Mouse (Mus musculus): ENCODE measurements at regions not wholly inside any gene's neighbourhood (a gene's known extent, or its start where the extent isn't known, plus 50 kb on each side); places are given as distances from the start of the nearest gene placed in this dataset.
A peak's percentile ranks its signal among the peaks of the same experiment; 100 is the strongest.

DNA sequence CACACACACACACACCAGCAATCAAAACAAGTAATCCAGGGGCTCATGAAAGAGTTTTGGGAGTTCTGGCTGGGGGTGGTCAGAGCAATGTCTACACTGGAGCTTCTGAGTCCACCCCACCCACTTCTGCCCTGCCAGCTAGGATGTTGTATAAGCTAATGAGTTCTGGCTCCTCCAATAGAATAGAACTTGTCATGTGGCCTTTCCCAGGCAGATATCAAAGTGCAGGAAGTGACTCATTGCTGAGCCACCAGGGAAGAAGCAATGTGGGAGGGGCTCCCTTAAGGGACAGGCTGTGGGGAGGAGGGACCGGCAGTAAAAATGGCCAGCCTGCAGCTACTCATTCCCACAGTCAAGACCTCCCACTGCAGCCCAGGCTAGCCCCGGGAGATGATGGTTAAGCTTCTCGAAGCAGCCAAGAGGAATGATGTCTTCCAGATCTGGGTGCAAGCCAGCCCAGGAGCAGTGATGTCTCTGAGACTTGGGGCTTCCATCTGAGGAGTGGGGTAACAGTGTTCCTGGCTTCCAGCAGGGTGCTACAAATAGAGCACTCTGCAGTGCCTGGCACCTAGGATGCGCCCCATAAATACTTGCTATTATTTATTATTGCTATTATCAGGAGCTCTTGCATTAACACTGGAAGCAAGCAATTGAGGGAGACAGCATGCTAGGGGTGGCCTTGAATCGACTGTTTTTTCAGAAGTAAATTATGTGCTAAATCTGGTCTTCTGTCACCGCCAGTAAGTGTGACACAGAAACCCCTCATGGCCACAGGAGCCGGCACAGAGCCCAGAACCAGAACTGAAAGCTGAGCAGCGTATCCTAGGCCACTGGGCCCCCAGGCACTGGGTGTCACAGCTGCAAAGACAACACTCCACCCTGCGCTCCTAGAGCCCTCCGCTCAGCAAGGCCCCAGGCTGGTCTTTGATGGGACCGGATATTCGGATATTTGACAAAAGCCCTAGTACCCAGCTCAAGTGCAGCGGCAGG, 103.2 kb upstream of the Unc5b start:
- Histone ChIP-seq H3K4me1 (replicated peaks) (0 out of 2 replicates have a peak, but pooled peaks cover 4% of the 10 kb centered on the region), H3K9ac (no peak overlapping the region), H3K27ac (peak overlapping the region; percentile 27; the same call in 1 of the 2 replicates), H3K36me3 (no peaks in the 10 kb centered on the region), H3K27me3 (replicated peaks) (peaks cover 4% of the 10 kb centered on the region; the same call in 1 of the 2 replicates), H3K9me3 (no peaks in the 10 kb centered on the region), H3K4me3 (replicated peaks) (no peak overlapping the region), H3K4me2 (replicated peaks) (0 out of 2 replicates have a peak overlapping the region, but pooled peaks have one; percentile 9)
- ATAC-seq: peak; percentile 93
- 64% methylated on average over 13 of the region's 13 CpGs for WGBS

DNA sequence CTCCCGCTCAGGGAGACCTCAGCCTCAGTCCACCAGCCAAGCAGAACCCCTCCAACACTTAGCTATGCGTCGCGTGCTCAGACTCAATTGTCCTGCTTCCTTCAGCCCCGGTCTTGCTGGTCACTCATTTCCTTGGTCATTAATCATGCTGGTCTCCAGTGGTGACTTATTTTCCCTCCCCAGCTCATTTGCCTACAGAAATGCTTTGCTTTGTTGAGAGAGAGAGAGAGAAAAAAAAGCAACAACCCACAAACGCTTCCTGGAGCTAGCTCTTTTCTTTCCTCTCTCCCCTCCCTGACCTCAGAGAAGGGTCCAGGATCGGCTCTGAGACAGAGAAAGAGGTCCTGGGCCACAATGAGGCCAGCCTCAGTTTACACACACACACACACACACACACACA, 102.5 kb upstream of the Unc5b start:
- peak; percentile 27 for ATAC-seq

DNA sequence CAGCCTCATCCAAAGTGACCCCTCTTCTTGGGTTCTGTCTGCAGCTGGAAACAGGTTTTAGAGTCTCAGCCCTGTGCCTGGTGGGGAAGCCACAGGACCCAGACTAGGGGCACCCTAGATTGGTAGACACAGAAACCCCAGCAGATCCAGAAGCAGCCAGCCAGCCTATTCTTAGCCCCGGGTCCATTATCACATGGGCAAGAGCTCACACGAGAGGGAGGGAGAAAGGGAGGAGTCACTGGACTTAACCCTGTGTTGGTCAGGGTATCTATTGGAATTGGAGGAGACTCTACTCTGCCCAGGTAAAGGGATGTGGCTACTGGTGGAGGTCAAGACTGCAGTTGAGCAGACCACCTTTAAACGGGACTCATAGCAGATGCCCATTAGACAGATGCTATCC, 101.5 kb upstream of the Unc5b start:
- H3K27ac ChIP-seq: no peak overlapping the region

More for the DNA sequence above, 102.5 kb upstream of the Unc5b start:
- Histone ChIP-seq H3K27me3 (replicated peaks) (peaks cover 4% of the 10 kb centered on the region; the same call in 1 of the 2 replicates), H3K27ac (peak overlapping the region; percentile 27; the same call in 1 of the 2 replicates), H3K9ac (no peak overlapping the region), H3K36me3 (no peaks in the 10 kb centered on the region), H3K4me1 (replicated peaks) (0 out of 2 replicates have a peak, but pooled peaks cover 4% of the 10 kb centered on the region), H3K4me3 (replicated peaks) (no peak overlapping the region), H3K9me3 (no peaks in the 10 kb centered on the region), H3K4me2 (replicated peaks) (0 out of 2 replicates have a peak overlapping the region, but pooled peaks have one; percentile 9)
- WGBS: 26% methylated on average over 7 of the region's 7 CpGs

DNA sequence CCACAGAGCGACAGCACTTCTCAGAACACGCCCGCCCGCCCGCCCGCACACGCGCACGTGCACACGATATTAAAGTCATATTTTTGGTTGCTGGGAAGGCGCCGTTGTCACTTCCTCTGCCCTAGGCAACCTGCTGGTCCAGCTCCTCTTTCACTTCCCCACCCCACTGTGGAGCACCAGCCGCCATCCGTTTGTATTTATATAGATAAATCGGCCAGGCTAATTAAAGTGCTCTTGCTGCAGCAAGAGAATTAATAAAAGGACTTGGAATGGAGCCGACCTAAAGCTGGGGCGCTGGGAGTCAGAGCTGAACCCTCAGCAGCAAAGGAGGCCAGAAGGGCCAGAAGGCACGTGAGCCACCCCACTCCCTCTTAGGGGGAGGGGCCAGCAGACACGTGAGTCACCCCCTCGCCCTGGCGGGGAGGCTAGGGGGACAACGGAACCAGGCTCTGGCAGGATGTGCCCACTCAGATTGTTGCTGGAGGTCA, 100.6 kb upstream of the Unc5b start:
- Histone ChIP-seq H3K4me1 (replicated peaks) (0 out of 2 replicates have a peak, but pooled peaks cover 4% of the 10 kb centered on the region), H3K9me3 (no peaks in the 10 kb centered on the region), H3K27me3 (replicated peaks) (peaks cover 3% of the 10 kb centered on the region; the same call in 1 of the 2 replicates), H3K4me3 (replicated peaks) (no peak overlapping the region), H3K27ac (no peak overlapping the region), H3K9ac (no peak overlapping the region), H3K36me3 (no peaks in the 10 kb centered on the region), H3K4me2 (replicated peaks) (no peak overlapping the region)
- no peak for ATAC-seq
- WGBS: 50% methylated on average over 22 of the region's 22 CpGs

More for the DNA sequence above, 101.5 kb upstream of the Unc5b start:
- Histone ChIP-seq H3K9me3 (no peaks in the 10 kb centered on the region), H3K4me1 (replicated peaks) (0 out of 2 replicates have a peak, but pooled peaks cover 4% of the 10 kb centered on the region), H3K4me3 (replicated peaks) (no peak overlapping the region), H3K27me3 (replicated peaks) (peaks cover 4% of the 10 kb centered on the region; the same call in 1 of the 2 replicates), H3K36me3 (no peaks in the 10 kb centered on the region), H3K9ac (no peak overlapping the region), H3K4me2 (replicated peaks) (no peak overlapping the region)
- 35% methylated on average over 3 of the region's 3 CpGs for WGBS
- no peak for ATAC-seq

DNA sequence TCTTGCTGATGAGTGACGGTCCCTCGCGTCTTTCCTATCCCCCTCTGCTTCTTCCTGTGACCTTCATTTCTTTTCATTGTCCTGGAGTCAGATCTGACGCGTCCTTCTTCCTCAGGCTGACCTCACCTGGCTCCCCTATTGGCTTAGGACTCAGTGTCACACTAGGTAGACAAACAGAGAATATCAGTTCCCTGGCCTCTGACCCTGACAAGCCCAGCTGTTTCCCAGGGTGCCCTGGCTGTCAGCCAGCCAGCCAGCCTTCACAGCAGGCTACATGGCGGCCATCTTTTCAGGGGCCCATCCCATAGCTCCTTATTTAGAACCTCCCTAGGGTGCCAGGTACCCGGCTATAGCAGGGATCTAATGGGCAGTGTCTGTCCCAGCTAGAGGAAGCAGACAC, 97.3 kb upstream of the Unc5b start:
- 0 out of 2 replicates have a peak, but pooled peaks cover 10% of the 10 kb centered on the region for H3K4me1 ChIP-seq (replicated peaks)
- no peak overlapping the region for H3K4me2 ChIP-seq (replicated peaks)
- 66% methylated on average over 7 of the region's 7 CpGs for WGBS
- no peak overlapping the region for H3K27ac ChIP-seq
- no peak overlapping the region for H3K4me3 ChIP-seq (replicated peaks)
- H3K27me3 ChIP-seq (replicated peaks): no peaks in the 10 kb centered on the region
- no peak for ATAC-seq
- H3K9me3 ChIP-seq: no peaks in the 10 kb centered on the region
- H3K36me3 ChIP-seq: no peaks in the 10 kb centered on the region
- no peak overlapping the region for H3K9ac ChIP-seq

DNA sequence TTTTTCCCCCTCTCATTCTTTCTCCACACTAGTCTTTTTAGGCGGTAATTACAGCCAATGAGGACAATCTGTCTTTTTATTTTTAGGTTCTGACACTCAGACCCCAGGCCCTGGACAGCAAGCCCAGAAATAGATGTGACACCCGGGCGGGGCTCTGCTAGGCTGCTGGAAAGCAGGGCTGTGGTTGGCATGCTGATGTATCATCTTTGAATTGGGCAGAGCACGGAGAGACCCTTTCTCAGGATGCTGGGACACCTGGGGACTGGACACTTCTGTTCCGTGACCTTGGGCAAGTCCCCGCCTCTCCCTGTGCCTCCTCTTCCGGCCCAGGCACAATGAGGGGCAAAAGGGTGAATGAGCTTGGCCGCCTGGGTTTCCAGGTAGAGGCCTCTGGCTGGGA, 96.8 kb upstream of the Unc5b start:
- no peak overlapping the region for H3K4me3 ChIP-seq (replicated peaks)
- no peak overlapping the region for H3K9ac ChIP-seq
- WGBS: 69% methylated on average over 8 of the region's 8 CpGs
- no peak overlapping the region for H3K27ac ChIP-seq
- no peaks in the 10 kb centered on the region for H3K27me3 ChIP-seq (replicated peaks)
- no peaks in the 10 kb centered on the region for H3K36me3 ChIP-seq
- 0 out of 2 replicates have a peak, but pooled peaks cover 10% of the 10 kb centered on the region for H3K4me1 ChIP-seq (replicated peaks)
- no peak overlapping the region for H3K4me2 ChIP-seq (replicated peaks)
- no peaks in the 10 kb centered on the region for H3K9me3 ChIP-seq
- ATAC-seq: no peak

DNA sequence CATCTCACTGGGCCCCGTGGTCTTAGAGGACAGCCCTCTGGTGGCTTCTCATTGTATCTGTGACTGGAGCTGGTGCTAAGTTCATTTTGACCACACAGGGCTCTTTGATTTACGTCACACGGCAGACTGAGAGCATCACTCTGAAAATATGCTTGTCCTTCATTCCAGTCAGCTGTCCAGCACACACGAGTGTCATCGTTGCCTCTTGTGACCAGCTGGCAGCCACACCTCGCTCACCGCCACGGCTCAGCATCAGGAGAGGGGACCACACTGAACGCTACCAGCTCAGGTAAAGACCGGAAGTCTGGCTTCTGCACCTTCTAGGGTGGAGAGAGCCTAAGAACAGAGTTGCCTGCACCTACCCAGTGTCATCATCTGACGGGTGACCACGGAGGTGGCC, 95.3 kb upstream of the Unc5b start:
- Histone ChIP-seq H3K36me3 (no peaks in the 10 kb centered on the region), H3K9me3 (no peaks in the 10 kb centered on the region), H3K27ac (no peak overlapping the region), H3K4me3 (replicated peaks) (no peak overlapping the region), H3K27me3 (replicated peaks) (no peaks in the 10 kb centered on the region), H3K9ac (no peak overlapping the region), H3K4me2 (replicated peaks) (no peak overlapping the region), H3K4me1 (replicated peaks) (0 out of 2 replicates have a peak, but pooled peaks cover 6% of the 10 kb centered on the region)
- no peak for ATAC-seq
- 83% methylated on average over 12 of the region's 12 CpGs for WGBS

DNA sequence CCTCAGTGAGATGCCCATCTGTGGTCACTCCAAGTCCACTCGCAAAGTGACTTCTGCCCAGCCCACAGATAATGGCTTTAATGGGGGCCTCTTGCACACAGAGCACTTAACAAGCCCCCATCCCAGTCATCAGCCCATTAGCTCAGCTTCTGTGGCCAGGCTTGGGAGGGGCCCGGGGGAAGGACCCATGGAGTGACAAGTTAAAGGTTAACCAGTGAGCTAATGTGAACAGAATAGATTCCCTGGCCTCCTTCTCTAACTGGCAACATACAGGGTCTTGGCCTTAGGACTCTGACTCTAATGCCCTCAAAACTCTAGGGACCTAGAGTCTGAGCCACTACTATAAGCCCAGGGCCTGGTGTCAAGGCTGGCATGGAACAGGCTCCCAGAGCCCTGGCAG, 94.3 kb upstream of the Unc5b start:
- H3K27ac ChIP-seq: no peak overlapping the region
- WGBS: 41% methylated on average over 2 of the region's 2 CpGs
- peak; percentile 79 for ATAC-seq

DNA sequence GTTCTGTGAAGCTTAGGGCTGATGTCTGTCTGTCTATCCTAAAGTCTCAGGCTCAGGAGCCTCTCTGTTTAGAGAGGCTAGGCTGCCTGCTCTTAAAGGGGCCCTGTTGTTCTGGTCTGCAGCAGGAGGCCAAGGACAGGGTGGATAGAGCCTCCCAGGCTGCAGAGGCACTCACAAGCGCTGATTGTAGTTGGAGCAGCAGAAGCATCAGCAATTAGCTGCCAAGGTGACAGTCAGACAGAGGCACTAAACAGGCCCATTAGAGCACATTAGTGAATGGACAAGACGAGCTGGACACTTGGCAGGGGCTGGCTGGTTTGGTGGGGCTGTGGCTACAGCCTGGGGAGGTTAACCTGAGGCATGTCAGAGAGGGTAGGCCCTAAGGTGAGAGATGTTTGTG, 93.8 kb upstream of the Unc5b start:
- H3K36me3 ChIP-seq: no peaks in the 10 kb centered on the region
- no peak overlapping the region for H3K9ac ChIP-seq
- 0 out of 2 replicates have a peak, but pooled peaks cover 6% of the 10 kb centered on the region for H3K4me1 ChIP-seq (replicated peaks)
- ATAC-seq: peak; percentile 35
- no peak overlapping the region for H3K4me2 ChIP-seq (replicated peaks)
- H3K27me3 ChIP-seq (replicated peaks): no peaks in the 10 kb centered on the region
- WGBS: 27% methylated on average over 2 of the region's 2 CpGs
- no peaks in the 10 kb centered on the region for H3K9me3 ChIP-seq
- H3K27ac ChIP-seq: no peak overlapping the region
- H3K4me3 ChIP-seq (replicated peaks): no peak overlapping the region

More for the DNA sequence above, 94.3 kb upstream of the Unc5b start:
- Histone ChIP-seq H3K9ac (no peak overlapping the region), H3K27me3 (replicated peaks) (no peaks in the 10 kb centered on the region), H3K36me3 (no peaks in the 10 kb centered on the region), H3K4me1 (replicated peaks) (0 out of 2 replicates have a peak, but pooled peaks cover 6% of the 10 kb centered on the region), H3K4me3 (replicated peaks) (no peak overlapping the region), H3K4me2 (replicated peaks) (no peak overlapping the region), H3K9me3 (no peaks in the 10 kb centered on the region)

DNA sequence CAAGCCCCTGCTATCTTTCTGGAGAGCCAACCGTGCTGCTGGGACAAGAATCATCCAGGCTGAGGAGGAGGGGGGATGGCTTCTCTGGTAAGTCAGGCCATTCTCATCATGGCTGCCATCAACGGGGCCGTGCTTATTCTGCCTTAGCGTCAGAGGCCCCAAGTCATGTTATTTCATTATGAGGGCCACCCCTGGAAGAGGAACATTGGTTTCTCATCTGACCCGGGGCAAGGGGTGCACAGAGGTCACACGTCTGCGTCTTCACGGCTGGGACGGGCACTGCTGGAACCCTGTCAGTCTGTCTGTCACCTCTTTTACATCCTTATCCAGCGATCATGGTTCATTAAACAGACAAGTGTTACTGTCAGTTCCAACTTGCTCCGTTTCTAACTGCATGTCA, 92.4 kb upstream of the Unc5b start:
- no peaks in the 10 kb centered on the region for H3K36me3 ChIP-seq
- no peak overlapping the region for H3K4me3 ChIP-seq (replicated peaks)
- no peak overlapping the region for H3K27ac ChIP-seq
- H3K9ac ChIP-seq: no peak overlapping the region
- H3K4me1 ChIP-seq (replicated peaks): 0 out of 2 replicates have a peak, but pooled peaks cover 6% of the 10 kb centered on the region
- 83% methylated on average over 11 of the region's 11 CpGs for WGBS
- H3K9me3 ChIP-seq: no peaks in the 10 kb centered on the region
- H3K4me2 ChIP-seq (replicated peaks): no peak overlapping the region
- no peak for ATAC-seq
- no peaks in the 10 kb centered on the region for H3K27me3 ChIP-seq (replicated peaks)

DNA sequence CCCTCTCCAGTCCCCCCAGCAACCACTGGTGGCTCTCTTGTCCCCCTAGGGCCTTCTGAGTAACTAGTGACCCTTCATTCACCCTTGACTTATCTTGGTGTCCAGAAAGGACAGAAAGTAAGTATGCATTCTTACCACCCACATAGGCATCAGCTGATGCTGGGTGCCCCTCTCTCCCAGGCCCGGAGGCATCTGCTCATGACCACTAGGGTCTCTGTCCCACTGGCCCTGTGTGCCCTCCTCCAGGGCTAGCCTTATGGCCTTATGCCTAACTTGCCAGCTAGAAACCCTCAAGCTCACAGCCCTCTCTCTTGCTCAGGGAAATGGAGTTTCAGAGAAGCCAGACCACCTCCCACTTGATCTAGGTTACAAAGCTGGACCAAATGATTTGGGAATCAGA, 89.2 kb upstream of the Unc5b start:
- 96% methylated on average over 1 of the region's 1 CpGs for WGBS
- no peaks in the 10 kb centered on the region for H3K36me3 ChIP-seq
- H3K9me3 ChIP-seq: no peaks in the 10 kb centered on the region

DNA sequence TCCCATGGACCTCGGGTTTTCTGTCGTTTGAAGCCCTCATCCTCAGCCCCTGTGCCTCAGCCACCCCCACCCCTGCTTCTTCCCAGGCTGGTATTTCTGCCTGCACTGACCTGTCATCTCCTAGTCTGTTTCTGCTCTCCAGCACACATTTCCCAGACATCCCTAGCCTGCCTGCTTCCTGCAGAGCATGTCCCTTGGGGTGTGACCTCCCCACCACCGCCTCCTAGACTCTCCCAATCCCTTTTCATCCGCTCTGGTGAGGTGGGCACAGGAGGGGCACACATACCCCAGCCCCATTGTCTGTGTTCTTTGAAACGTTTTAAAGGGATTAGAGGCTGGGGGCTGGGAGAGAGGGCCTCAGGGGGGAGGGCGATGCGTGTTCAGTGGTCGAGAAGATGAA, 86.6 kb upstream of the Unc5b start:
- no peaks in the 10 kb centered on the region for H3K9me3 ChIP-seq
- H3K4me3 ChIP-seq (replicated peaks): no peak overlapping the region
- H3K36me3 ChIP-seq: no peaks in the 10 kb centered on the region
- H3K4me2 ChIP-seq (replicated peaks): no peak overlapping the region
- no peak overlapping the region for H3K9ac ChIP-seq
- H3K4me1 ChIP-seq (replicated peaks): no peaks in the 10 kb centered on the region
- WGBS: 26% methylated on average over 8 of the region's 8 CpGs
- H3K27ac ChIP-seq: no peak overlapping the region
- no peak for ATAC-seq
- H3K27me3 ChIP-seq (replicated peaks): no peaks in the 10 kb centered on the region

More for the DNA sequence above, 89.2 kb upstream of the Unc5b start:
- Histone ChIP-seq H3K27ac (no peak overlapping the region), H3K27me3 (replicated peaks) (no peaks in the 10 kb centered on the region), H3K4me2 (replicated peaks) (no peak overlapping the region), H3K9ac (no peak overlapping the region), H3K4me3 (replicated peaks) (no peak overlapping the region), H3K4me1 (replicated peaks) (0 out of 2 replicates have a peak, but pooled peaks cover 3% of the 10 kb centered on the region)
- no peak for ATAC-seq

Measured in intestine, embryonic 15.5 days (tissue).